Mouse (Mus musculus) left cerebral cortex, adult 11 months (tissue): ENCODE measurements around the gene Grb2.
A peak's percentile ranks its signal among the peaks of the same experiment; 100 is the strongest.

Experiments
- DNase-seq: peaks from one replicate; pipeline ENCODE4 v3.0.0; 2022; ENCODE audit warnings: low spot score

Grb2 gene

GRCm38 (mm10) chr11:115644308-115644707 lies 64.1 kb downstream of the Grb2 start:
- no peak for DNase-seq

- no peak for DNase-seq
Observed at GRCm38 (mm10) chr11:115643265-115643664, 65.1 kb downstream of the Grb2 start.

- no peak for DNase-seq
Observed at GRCm38 (mm10) chr11:115642705-115643104, 65.7 kb downstream of the Grb2 start.

GRCm38 (mm10) chr11:115641664-115642036 lies 66.7 kb downstream of the Grb2 start:
- no peak for DNase-seq

GRCm38 (mm10) chr11:115640978-115641663 lies 67.3 kb downstream of the Grb2 start:
- no peak for DNase-seq

GRCm38 (mm10) chr11:115640311-115640828 lies 68.0 kb downstream of the Grb2 start:
- DNase-seq, result no peak

GRCm38 (mm10) chr11:115639540-115639939 lies 68.9 kb downstream of the Grb2 start:
- no peak for DNase-seq

- no peak for DNase-seq
Observed at GRCm38 (mm10) chr11:115638498-115639409, 69.6 kb downstream of the Grb2 start.

- no peak for DNase-seq
Observed at GRCm38 (mm10) chr11:115636960-115637359, 71.4 kb downstream of the Grb2 start.

- no peak for DNase-seq
Observed at GRCm38 (mm10) chr11:115635484-115635883, 72.9 kb downstream of the Grb2 start.

GRCm38 (mm10) chr11:115635041-115635440 lies 73.4 kb downstream of the Grb2 start:
- no peak for DNase-seq

- DNase-seq, result no peak
Observed at GRCm38 (mm10) chr11:115634109-115634508, 74.3 kb downstream of the Grb2 start.

- DNase-seq, result no peak
Observed at GRCm38 (mm10) chr11:115632862-115633261, 75.5 kb downstream of the Grb2 start.

GRCm38 (mm10) chr11:115632247-115632646 lies 76.2 kb downstream of the Grb2 start:
- no peak for DNase-seq

GRCm38 (mm10) chr11:115631505-115631890 lies 76.9 kb downstream of the Grb2 start:
- DNase-seq, result no peak

- DNase-seq, result no peak
Observed at GRCm38 (mm10) chr11:115630532-115631504, 77.6 kb downstream of the Grb2 start.

- no peak for DNase-seq
Observed at GRCm38 (mm10) chr11:115629734-115630531, 78.5 kb downstream of the Grb2 start.

GRCm38 (mm10) chr11:115628465-115629101 lies 79.8 kb downstream of the Grb2 start:
- no peak for DNase-seq

- peak; percentile 99 for DNase-seq
Observed at GRCm38 (mm10) chr11:115627705-115628464, 80.5 kb downstream of the Grb2 start, which contains the start of gene Slc25a19. Slc25a19 (minus strand) TSS chr11:115628295.
